Mouse (Mus musculus): ENCODE measurements around the gene Pou3f1. TPM values are rescaled to one million over a fixed set of nuclear protein-coding genes. Genes with fewer than 3 reads are reported as not detected.

Gene Pou3f1
- total and polyA plus RNA-seq, 3 experiments, result 0.04 to 0.16 (median 0.08) TPM

DNA sequence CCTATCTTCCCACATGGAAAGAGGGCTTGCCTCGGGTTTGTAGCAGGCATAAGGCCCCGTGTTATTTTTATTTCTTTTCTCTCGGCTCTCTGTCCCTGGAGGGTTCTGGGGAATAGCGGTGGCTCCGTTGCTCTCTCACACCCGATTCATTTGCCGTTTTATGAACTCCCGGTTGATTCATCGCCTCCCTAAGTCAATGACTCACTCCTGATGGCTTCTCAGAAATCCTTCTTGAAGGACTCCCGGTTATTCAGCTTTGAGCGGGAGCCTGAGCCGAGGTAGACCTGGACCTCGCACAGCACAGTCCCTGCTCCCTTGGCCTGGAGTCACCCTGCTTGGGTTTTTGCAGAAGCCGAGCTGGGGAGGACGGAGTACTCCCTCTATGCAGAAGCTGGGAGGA is 8.0 kb downstream of the Pou3f1 start:
- 61% methylated on average over 15 of the region's 15 CpGs for WGBS
- Histone ChIP-seq H3K27me3 (ENCODE audit: control insufficient read depth, insufficient read depth, low read length) (peaks cover 12% of the 10 kb centered on the region), H3K79me2 (replicated peaks; ENCODE audit: control insufficient read depth, insufficient read depth, low read length) (no peaks in the 10 kb centered on the region), H3K27ac (no peak overlapping the region), H3K36me3 (ENCODE audit: control insufficient read depth, insufficient read depth, low read length) (no peaks in the 10 kb centered on the region), H3K4me1 (ENCODE audit: control insufficient read depth, insufficient read depth, low read length) (no peaks in the 10 kb centered on the region; the same call in 1 of the 2 replicates), H3K9ac (ENCODE audit: low read depth, low read length) (no peak overlapping the region), H3K4me3 (no peak overlapping the region)
- DNase-seq, result no peak
- no peak for TF ChIP-seq EP300 (IDR thresholded peaks at IDR 0.05; ENCODE audit: insufficient read depth, low read depth, low read length)
- TF ChIP-seq POLR2A (IDR thresholded peaks at IDR 0.05; ENCODE audit: insufficient read depth, low read depth, low read length), result no peak
- no peak for TF ChIP-seq CTCF (IDR thresholded peaks at IDR 0.05)
- intact Hi-C loops (cut with DNase I), result no loop called here

DNA sequence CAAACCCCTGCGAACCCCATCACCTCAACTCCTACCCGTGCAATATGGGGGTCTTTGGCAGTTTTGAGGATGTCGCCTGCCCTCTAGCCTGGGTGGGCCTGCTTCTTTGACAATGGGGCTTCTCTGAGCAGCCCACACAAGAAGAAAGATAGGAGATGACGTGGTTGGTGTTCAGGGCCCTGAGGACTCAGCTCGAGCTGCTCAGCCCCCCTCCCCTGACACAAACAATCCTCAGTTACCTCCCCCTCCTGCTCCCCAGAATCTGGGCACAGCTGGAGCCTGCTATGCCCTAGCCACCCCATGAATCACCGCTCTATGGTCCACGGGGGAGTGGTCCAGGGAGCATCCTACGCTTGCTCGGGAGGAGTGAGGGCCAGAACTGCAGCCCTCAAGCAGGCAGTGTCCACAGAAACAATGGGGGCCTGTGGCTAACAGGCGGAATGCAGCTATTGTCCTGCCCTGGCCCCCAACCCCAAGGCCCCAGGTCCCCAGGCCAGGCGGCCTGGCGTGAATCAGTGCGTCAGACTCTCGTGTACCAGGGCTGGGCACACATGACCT is 10.9 kb downstream of the Pou3f1 start:
- Histone ChIP-seq H3K4me1 (ENCODE audit: control insufficient read depth, insufficient read depth, low read length) (no peaks in the 10 kb centered on the region), H3K4me3 (no peak overlapping the region), H3K36me3 (ENCODE audit: control insufficient read depth, insufficient read depth, low read length) (no peaks in the 10 kb centered on the region), H3K27me3 (ENCODE audit: control insufficient read depth, insufficient read depth, low read length) (no peaks in the 10 kb centered on the region; the same call in 1 of the 2 replicates), H3K9ac (ENCODE audit: low read depth, low read length) (no peak overlapping the region), H3K79me2 (replicated peaks; ENCODE audit: control insufficient read depth, insufficient read depth, low read length) (no peaks in the 10 kb centered on the region), H3K27ac (no peak overlapping the region)
- TF ChIP-seq CTCF (IDR thresholded peaks at IDR 0.05) (no peak), EP300 (IDR thresholded peaks at IDR 0.05; ENCODE audit: insufficient read depth, low read depth, low read length) (no peak)
- intact Hi-C loops (cut with DNase I), result no loop called here
- WGBS, result 57% methylated on average over 14 of the region's 14 CpGs
- DNase-seq, result no peak

- no peaks in the 10 kb centered on the region; the same call in 1 of the 2 replicates for H3K27me3 ChIP-seq (ENCODE audit: control insufficient read depth, insufficient read depth, low read length)
- TF ChIP-seq CTCF (IDR thresholded peaks at IDR 0.05) (no peak), EP300 (IDR thresholded peaks at IDR 0.05; ENCODE audit: insufficient read depth, low read depth, low read length) (no peak), POLR2A (IDR thresholded peaks at IDR 0.05; ENCODE audit: insufficient read depth, low read depth, low read length) (no peak)
Observed at GRCm38 (mm10) chr4:124668078-124668477, 11.5 kb downstream of the Pou3f1 start.

DNA sequence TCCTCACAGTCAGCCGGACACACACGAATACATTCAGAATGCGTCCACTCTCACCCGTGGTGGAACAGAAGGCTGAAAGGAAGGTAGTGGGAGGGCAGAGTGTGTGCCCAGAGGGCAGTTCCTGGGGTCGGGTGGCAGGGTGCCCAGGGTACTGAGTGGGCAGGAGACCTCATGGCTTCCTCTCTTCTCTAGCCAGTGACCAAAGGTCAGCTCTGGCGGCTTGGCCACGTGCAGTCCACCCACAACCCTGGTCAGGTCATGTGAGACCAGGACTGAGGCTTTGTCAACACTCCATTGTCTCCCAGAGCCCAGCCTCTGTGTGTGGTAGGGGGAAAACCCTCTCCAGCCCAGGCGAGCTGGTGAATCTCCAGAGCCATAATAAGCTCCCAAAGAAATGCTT is 13.6 kb downstream of the Pou3f1 start:
- Histone ChIP-seq H3K9ac (ENCODE audit: low read depth, low read length) (no peak overlapping the region), H3K79me2 (replicated peaks; ENCODE audit: control insufficient read depth, insufficient read depth, low read length) (no peaks in the 10 kb centered on the region), H3K27me3 (ENCODE audit: control insufficient read depth, insufficient read depth, low read length) (no peaks in the 10 kb centered on the region), H3K36me3 (ENCODE audit: control insufficient read depth, insufficient read depth, low read length) (no peaks in the 10 kb centered on the region), H3K4me1 (ENCODE audit: control insufficient read depth, insufficient read depth, low read length) (no peaks in the 10 kb centered on the region), H3K4me3 (no peak overlapping the region), H3K27ac (no peak overlapping the region)
- intact Hi-C loops (cut with DNase I), result loop anchor here (10.0 kb wide), 1 partner anchor 725 kb away; no protein-coding TSS in a partner anchor
- WGBS, result 54% methylated on average over 8 of the region's 8 CpGs
- no peak for DNase-seq
- no peak for TF ChIP-seq POLR2A (IDR thresholded peaks at IDR 0.05; ENCODE audit: insufficient read depth, low read depth, low read length)
- TF ChIP-seq EP300 (IDR thresholded peaks at IDR 0.05; ENCODE audit: insufficient read depth, low read depth, low read length), result no peak
- TF ChIP-seq CTCF (IDR thresholded peaks at IDR 0.05), result no peak

More at GRCm38 (mm10) chr4:124668078-124668477, 11.5 kb downstream of the Pou3f1 start:
- H3K27ac ChIP-seq, result no peak overlapping the region
- 32% methylated on average over 8 of the region's 8 CpGs for WGBS
- no peaks in the 10 kb centered on the region for H3K79me2 ChIP-seq (replicated peaks; ENCODE audit: control insufficient read depth, insufficient read depth, low read length)
- H3K4me3 ChIP-seq, result no peak overlapping the region
- intact Hi-C loops (cut with DNase I), result no loop called here
- no peaks in the 10 kb centered on the region for H3K36me3 ChIP-seq (ENCODE audit: control insufficient read depth, insufficient read depth, low read length)
- H3K4me1 ChIP-seq (ENCODE audit: control insufficient read depth, insufficient read depth, low read length), result no peaks in the 10 kb centered on the region
- H3K9ac ChIP-seq (ENCODE audit: low read depth, low read length), result no peak overlapping the region
- no peak for DNase-seq

DNA sequence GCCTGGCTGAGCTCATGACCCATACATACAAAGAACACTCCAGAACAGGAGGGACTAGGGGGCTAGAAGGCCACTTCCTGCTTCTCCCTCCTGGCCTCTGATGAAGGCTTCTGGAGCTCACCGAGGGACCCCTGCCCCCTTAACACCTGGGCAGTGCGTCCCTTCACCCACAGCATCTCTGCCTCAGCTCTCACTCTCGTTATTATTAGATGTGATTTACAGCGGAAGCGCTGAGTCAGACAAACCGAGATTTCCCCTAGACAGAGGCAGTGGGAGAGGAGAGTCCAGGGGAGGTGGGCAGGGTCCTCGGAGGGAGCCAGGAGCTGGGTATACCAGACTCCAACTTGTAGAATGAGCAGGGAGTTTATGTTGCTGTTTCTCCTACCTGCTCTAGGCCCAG is 15.0 kb downstream of the Pou3f1 start:
- Histone ChIP-seq H3K4me1 (ENCODE audit: control insufficient read depth, insufficient read depth, low read length) (no peaks in the 10 kb centered on the region), H3K9ac (ENCODE audit: low read depth, low read length) (no peak overlapping the region), H3K27me3 (ENCODE audit: control insufficient read depth, insufficient read depth, low read length) (no peaks in the 10 kb centered on the region), H3K4me3 (no peak overlapping the region), H3K27ac (no peak overlapping the region), H3K79me2 (replicated peaks; ENCODE audit: control insufficient read depth, insufficient read depth, low read length) (no peaks in the 10 kb centered on the region), H3K36me3 (ENCODE audit: control insufficient read depth, insufficient read depth, low read length) (no peaks in the 10 kb centered on the region)
- 30% methylated on average over 7 of the region's 7 CpGs for WGBS
- intact Hi-C loops (cut with DNase I), result loop anchor here (10.0 kb wide), 1 partner anchor 727 kb away; no protein-coding TSS in a partner anchor
- DNase-seq, result no peak
- TF ChIP-seq POLR2A (IDR thresholded peaks at IDR 0.05; ENCODE audit: insufficient read depth, low read depth, low read length), result no peak
- no peak for TF ChIP-seq EP300 (IDR thresholded peaks at IDR 0.05; ENCODE audit: insufficient read depth, low read depth, low read length)
- TF ChIP-seq CTCF (IDR thresholded peaks at IDR 0.05), result no peak
